14 mouse cellular contexts compared by ENCODE assay signal in genomic region chr5:36135874-36136542, GRCm38 (mm10).
DNase-seq lines count a peak whose midpoint lies in the region; ATAC-seq and TF ChIP-seq lines count a peak whose summit lies in the region.
"Had no signal": no experiment of that assay in that cellular context is flagged by ENCODE, and none has a peak within 500 bp of the region (broad histone marks: within the 10 kb centered on the region; RNA-seq: fewer than 3 reads in every experiment).

No protein-coding gene starts in this region.

- no peak overlapping the region for H3K4me2 ChIP-seq in embryonic facial prominence, embryonic 11.5 days (ENCODE audit: low read depth, low read length)
- no peak overlapping the region for H3K4me2 ChIP-seq in midbrain, embryonic 11.5 days
- H3K4me2 ChIP-seq: neural tube, embryonic 12.5 days; stomach, embryonic 15.5 days had no signal

- TF ChIP-seq POLR2A in embryonic fibroblast, embryonic 13.5 days (IDR thresholded peaks at IDR 0.05; ENCODE audit: low read depth, low read length) = no peak
- no peak for TF ChIP-seq POLR2A in small intestine, adult 2 months (IDR thresholded peaks at IDR 0.05; ENCODE audit: low read depth, low read length)

- ATAC-seq in embryonic facial prominence, embryonic 11.5 days (replicated peaks; ENCODE audit: insufficient number of reproducible peaks, low FRiP score, low TSS enrichment, low read depth) = 0 out of 2 replicates have a peak, but pooled peaks have one; percentile 20
- peak; percentile 69; the same call in 1 of the 2 replicates for ATAC-seq in midbrain, embryonic 11.5 days (ENCODE audit: low FRiP score)
- no peak for ATAC-seq in erythroid progenitor cell, adult 5-6 weeks (replicated peaks; ENCODE audit: low FRiP score, poor library complexity, severe bottlenecking)

- H3K4me1 ChIP-seq in embryonic facial prominence, embryonic 11.5 days (ENCODE audit: control insufficient read depth, insufficient read depth, low read length) = no peaks in the 10 kb centered on the region
- H3K4me1 ChIP-seq in embryonic facial prominence, embryonic 10.5 days = peaks cover 11% of the 10 kb centered on the region
- H3K4me1 ChIP-seq in midbrain, embryonic 11.5 days (ENCODE audit: control insufficient read depth, insufficient read depth, low read length) = peaks cover 2% of the 10 kb centered on the region; the same call in 1 of the 2 replicates
- peaks cover 15% of the 10 kb centered on the region for H3K4me1 ChIP-seq in midbrain, embryonic 10.5 days
- H3K4me1 ChIP-seq in embryonic fibroblast, embryonic 13.5 days (ENCODE audit: control insufficient read depth, insufficient read depth, low read length) = peaks cover 6% of the 10 kb centered on the region
- H3K4me1 ChIP-seq in small intestine, adult 2 months (ENCODE audit: control insufficient read depth, insufficient read depth, insufficient read length, low read length) = peaks cover 5% of the 10 kb centered on the region; the same call in 1 of the 2 replicates
- H3K4me1 ChIP-seq: neural tube, embryonic 12.5 days; stomach, embryonic 15.5 days had no signal

- H3K27me3 ChIP-seq in embryonic facial prominence, embryonic 11.5 days (ENCODE audit: control insufficient read depth, insufficient read depth, low read length) = no peaks in the 10 kb centered on the region
- no peaks in the 10 kb centered on the region for H3K27me3 ChIP-seq in embryonic facial prominence, embryonic 10.5 days (replicated peaks; ENCODE audit: low read depth, poor library complexity, severe bottlenecking)
- H3K27me3 ChIP-seq in midbrain, embryonic 11.5 days (ENCODE audit: control insufficient read depth, insufficient read depth, low read length) = no peaks in the 10 kb centered on the region
- no peaks in the 10 kb centered on the region for H3K27me3 ChIP-seq in midbrain, embryonic 10.5 days (ENCODE audit: low read depth, poor library complexity, severe bottlenecking)
- no peaks in the 10 kb centered on the region for H3K27me3 ChIP-seq in small intestine, adult 2 months (ENCODE audit: control insufficient read depth, insufficient read depth, low read length)
- H3K27me3 ChIP-seq: neural tube, embryonic 12.5 days; stomach, embryonic 15.5 days had no signal

- no peaks in the 10 kb centered on the region for H3K9me3 ChIP-seq in embryonic facial prominence, embryonic 11.5 days (replicated peaks; ENCODE audit: control insufficient read depth, low read length)
- no peaks in the 10 kb centered on the region for H3K9me3 ChIP-seq in embryonic facial prominence, embryonic 10.5 days
- no peaks in the 10 kb centered on the region for H3K9me3 ChIP-seq in midbrain, embryonic 11.5 days (ENCODE audit: control insufficient read depth, low read length)
- H3K9me3 ChIP-seq in midbrain, embryonic 10.5 days (replicated peaks) = no peaks in the 10 kb centered on the region
- H3K9me3 ChIP-seq: neural tube, embryonic 12.5 days; stomach, embryonic 15.5 days had no signal

- TF ChIP-seq CTCF in embryonic fibroblast, embryonic 13.5 days (IDR thresholded peaks at IDR 0.05; ENCODE audit: borderline replicate concordance, insufficient read depth, low read length) = 0 out of 2 replicates have a peak, but pooled peaks have one; percentile 12
- peak; percentile 5; the same call in 1 of the 2 replicates for TF ChIP-seq CTCF in small intestine, adult 2 months (IDR thresholded peaks at IDR 0.05; ENCODE audit: extremely low read depth, insufficient read length, insufficient replicate concordance, low read depth, low read length)

- WGBS in embryonic facial prominence, embryonic 11.5 days = 84% methylated on average over 3 of the region's 3 CpGs
- WGBS in embryonic facial prominence, embryonic 10.5 days = 88% methylated on average over 3 of the region's 3 CpGs
- WGBS in midbrain, embryonic 11.5 days = 75% methylated on average over 3 of the region's 3 CpGs
- WGBS in midbrain, embryonic 10.5 days = 87% methylated on average over 3 of the region's 3 CpGs
- WGBS in small intestine, adult 2 months = 85% methylated on average over 3 of the region's 3 CpGs

- H3K9ac ChIP-seq in embryonic facial prominence, embryonic 11.5 days (replicated peaks; ENCODE audit: low read length) = no peak overlapping the region
- no peak overlapping the region for H3K9ac ChIP-seq in midbrain, embryonic 11.5 days (ENCODE audit: low read length)
- H3K9ac ChIP-seq: neural tube, embryonic 12.5 days; stomach, embryonic 15.5 days had no signal

- H3K27ac ChIP-seq in embryonic facial prominence, embryonic 11.5 days (replicated peaks; ENCODE audit: low read depth, low read length) = no peak overlapping the region
- no peak overlapping the region for H3K27ac ChIP-seq in embryonic facial prominence, embryonic 10.5 days (replicated peaks)
- peak overlapping the region; percentile 25; the same call in 1 of the 2 replicates for H3K27ac ChIP-seq in midbrain, embryonic 11.5 days (ENCODE audit: low read depth, low read length)
- H3K27ac ChIP-seq in midbrain, embryonic 10.5 days (replicated peaks) = no peak overlapping the region; the same call in 1 of the 2 replicates
- H3K27ac ChIP-seq in embryonic fibroblast, embryonic 13.5 days (ENCODE audit: insufficient read depth, low read length) = no peak overlapping the region
- H3K27ac ChIP-seq in small intestine, adult 2 months (ENCODE audit: insufficient read depth, low read depth, low read length) = no peak overlapping the region
- H3K27ac ChIP-seq: neural tube, embryonic 12.5 days; stomach, embryonic 15.5 days had no signal

- no peak overlapping the region for H3K4me3 ChIP-seq in embryonic facial prominence, embryonic 11.5 days (ENCODE audit: low read depth, low read length)
- H3K4me3 ChIP-seq in embryonic facial prominence, embryonic 10.5 days = no peak overlapping the region
- H3K4me3 ChIP-seq in midbrain, embryonic 11.5 days (ENCODE audit: low read depth, low read length) = no peak overlapping the region
- no peak overlapping the region for H3K4me3 ChIP-seq in midbrain, embryonic 10.5 days
- no peak overlapping the region for H3K4me3 ChIP-seq in embryonic fibroblast, embryonic 13.5 days (ENCODE audit: insufficient read depth, low read length)
- H3K4me3 ChIP-seq in small intestine, adult 2 months (ENCODE audit: low read depth, low read length) = no peak overlapping the region
- H3K4me3 ChIP-seq: neural tube, embryonic 12.5 days; stomach, embryonic 15.5 days had no signal

- DNase-seq in embryonic facial prominence, embryonic 11.5 days (ENCODE audit: low spot score) = no peak
- DNase-seq in embryonic facial prominence, embryonic 10.5 days (ENCODE audit: low spot score) = no peak
- no peak for DNase-seq in midbrain, embryonic 11.5 days (ENCODE audit: low spot score, missing footprints)
- DNase-seq in midbrain, embryonic 10.5 days (ENCODE audit: low spot score) = no peak
- DNase-seq in embryo, embryonic 10 days (ENCODE audit: low spot score) = no peak
- DNase-seq: cerebellum, postnatal 25 days; gastrocnemius, postnatal 25 days; kidney, postnatal 4 days; lung, postnatal 10 days had no signal

- no peaks in the 10 kb centered on the region for H3K36me3 ChIP-seq in embryonic facial prominence, embryonic 11.5 days (replicated peaks; ENCODE audit: control insufficient read depth, insufficient read depth, low read depth, low read length)
- H3K36me3 ChIP-seq in embryonic facial prominence, embryonic 10.5 days (replicated peaks) = no peaks in the 10 kb centered on the region
- H3K36me3 ChIP-seq in midbrain, embryonic 11.5 days (ENCODE audit: control insufficient read depth, insufficient read depth, low read length) = no peaks in the 10 kb centered on the region
- H3K36me3 ChIP-seq in midbrain, embryonic 10.5 days = no peaks in the 10 kb centered on the region
- H3K36me3 ChIP-seq in small intestine, adult 2 months (ENCODE audit: control insufficient read depth, insufficient read depth, low read length) = no peaks in the 10 kb centered on the region
- H3K36me3 ChIP-seq: neural tube, embryonic 12.5 days; stomach, embryonic 15.5 days had no signal
